Mouse (Mus musculus) hindbrain, embryonic 16.5 days (tissue): ENCODE results near the gene Akap2. TPM values are rescaled to one million over a fixed set of nuclear protein-coding genes. Genes with fewer than 3 reads are reported as not detected.
A peak's percentile ranks its signal among the peaks of the same experiment; 100 is the strongest.

ENCODE experiments used
- ATAC-seq: fragments of 200-750 bp; cut with Nextera tagmentation; 2 replicates; pipeline ENCODE4 v1.8.0; 2017; ENCODE audit warnings: moderate TSS enrichment, moderate library complexity
- H3K27ac ChIP-seq: fragments of 300-500 bp; sonication (generic); 2 replicates; pipeline ENCODE4 v1.5.1; 2014; ENCODE audit warnings: low read depth, mild to moderate bottlenecking, control low read depth, low read length, moderate library complexity
- H3K27me3 ChIP-seq: fragments of 300-500 bp; sonication (generic); replicated peaks from 2 replicates; pipeline ENCODE4 v1.6.1; 2014; ENCODE audit warnings: low read length; ENCODE audit not compliant: control insufficient read depth, insufficient read depth
- H3K36me3 ChIP-seq: fragments of 300-500 bp; sonication (generic); 2 replicates; pipeline ENCODE4 v1.6.1; 2014; ENCODE audit warnings: mild to moderate bottlenecking, low read length, moderate library complexity, mixed read lengths; ENCODE audit not compliant: control insufficient read depth, insufficient read depth
- H3K4me1 ChIP-seq: fragments of 300-500 bp; sonication (generic); 2 replicates; pipeline ENCODE4 v1.6.1; 2014; ENCODE audit warnings: low read depth, low read length; ENCODE audit not compliant: control insufficient read depth, insufficient read depth
- H3K4me2 ChIP-seq: fragments of 300-500 bp; sonication (generic); 2 replicates; pipeline ENCODE4 v1.6.1; 2014; ENCODE audit warnings: mild to moderate bottlenecking, low read length, control low read depth, moderate library complexity
- H3K4me3 ChIP-seq: fragments of 300-500 bp; sonication (generic); 2 replicates; pipeline ENCODE4 v1.5.1; 2014; ENCODE audit warnings: mild to moderate bottlenecking, low read length, control low read depth, moderate library complexity
- H3K9ac ChIP-seq: fragments of 300-500 bp; sonication (generic); 2 replicates; pipeline ENCODE4 v1.6.1; 2014; ENCODE audit warnings: low read depth, mild to moderate bottlenecking, control low read depth, low read length, moderate library complexity
- H3K9me3 ChIP-seq: fragments of 300-500 bp; sonication (generic); 2 replicates; pipeline ENCODE4 v1.6.1; 2014; ENCODE audit warnings: mild to moderate bottlenecking, low read length, moderate library complexity; ENCODE audit not compliant: control insufficient read depth
- WGBS: fragments of 180-500 bp; shearing (Covaris S2); extraction: QIAGEN DNeasy Blood & Tissue Kit; methylation state at CpG from one replicate; pipeline ENCODE4 v1.1.7; 2014; 5-methylcytosine and 5-hydroxymethylcytosine counted together
- polyA plus RNA-seq: library from polyadenylated mRNA; unstranded; fragments of >200 nt; fragmentation: Nextera tagmentation; extraction: Ambion mirVana; gene quantifications from 2 replicates; pipeline ENCODE4 v1.2.1, GENCODE M21; 2015

Akap2 gene
- polyA plus RNA-seq, 1 experiment from 2014 or later = 11.4 TPM

GRCm38 (mm10) chr4:57809449-57809848 is 92.0 kb downstream of the Akap2 start:
- no peak overlapping the region for H3K9ac ChIP-seq
- ATAC-seq = peak; percentile 28; the same call in 1 of the 2 replicates
- H3K27me3 ChIP-seq = no peaks in the 10 kb centered on the region
- H3K9me3 ChIP-seq = 0 out of 2 replicates have a peak, but pooled peaks cover 2% of the 10 kb centered on the region
- H3K4me3 ChIP-seq = no peak overlapping the region
- no peaks in the 10 kb centered on the region for H3K4me1 ChIP-seq
- no peak overlapping the region for H3K27ac ChIP-seq
- H3K36me3 ChIP-seq = no peaks in the 10 kb centered on the region
- no peak overlapping the region for H3K4me2 ChIP-seq
- WGBS = 91% methylated on average over 4 of the region's 4 CpGs

- Histone ChIP-seq H3K27me3 (no peaks in the 10 kb centered on the region), H3K36me3 (no peaks in the 10 kb centered on the region), H3K4me1 (no peaks in the 10 kb centered on the region), H3K4me2 (no peak overlapping the region), H3K27ac (no peak overlapping the region), H3K4me3 (no peak overlapping the region), H3K9ac (no peak overlapping the region), H3K9me3 (0 out of 2 replicates have a peak, but pooled peaks cover 2% of the 10 kb centered on the region)
- 52% methylated on average over 1 of the region's 1 CpGs for WGBS
- ATAC-seq = no peak
These were observed 94.6 kb downstream of the Akap2 start for GRCm38 (mm10) chr4:57812075-57812474.

- Histone ChIP-seq H3K4me2 (no peak overlapping the region), H3K36me3 (no peaks in the 10 kb centered on the region), H3K4me1 (no peaks in the 10 kb centered on the region), H3K4me3 (no peak overlapping the region), H3K9me3 (0 out of 2 replicates have a peak, but pooled peaks cover 2% of the 10 kb centered on the region), H3K9ac (no peak overlapping the region), H3K27me3 (no peaks in the 10 kb centered on the region), H3K27ac (peak overlapping the region; percentile 23; the same call in 1 of the 2 replicates)
- 63% methylated on average over 7 of the region's 7 CpGs for WGBS
- no peak for ATAC-seq
These were observed 95.6 kb downstream of the Akap2 start for GRCm38 (mm10) chr4:57812916-57813575.

GRCm38 (mm10) chr4:57813576-57813945 is 96.1 kb downstream of the Akap2 start:
- H3K36me3 ChIP-seq = no peaks in the 10 kb centered on the region
- 85% methylated on average over 4 of the region's 4 CpGs for WGBS
- H3K4me2 ChIP-seq = no peak overlapping the region
- H3K4me1 ChIP-seq = no peaks in the 10 kb centered on the region
- ATAC-seq = no peak
- H3K27ac ChIP-seq = peak overlapping the region; percentile 23; the same call in 1 of the 2 replicates
- H3K9me3 ChIP-seq = 0 out of 2 replicates have a peak, but pooled peaks cover 2% of the 10 kb centered on the region
- H3K9ac ChIP-seq = no peak overlapping the region
- no peak overlapping the region for H3K4me3 ChIP-seq
- H3K27me3 ChIP-seq = no peaks in the 10 kb centered on the region

- Histone ChIP-seq H3K4me2 (no peak overlapping the region), H3K27ac (no peak overlapping the region), H3K36me3 (no peaks in the 10 kb centered on the region), H3K4me3 (no peak overlapping the region), H3K9me3 (no peaks in the 10 kb centered on the region), H3K27me3 (no peaks in the 10 kb centered on the region), H3K9ac (no peak overlapping the region), H3K4me1 (no peaks in the 10 kb centered on the region)
- 80% methylated on average over 2 of the region's 2 CpGs for WGBS
- ATAC-seq = no peak
These were observed 97.9 kb downstream of the Akap2 start for GRCm38 (mm10) chr4:57815355-57815754.

- Histone ChIP-seq H3K27me3 (no peaks in the 10 kb centered on the region), H3K9me3 (no peaks in the 10 kb centered on the region), H3K4me1 (no peaks in the 10 kb centered on the region), H3K9ac (no peak overlapping the region), H3K4me3 (no peak overlapping the region), H3K27ac (no peak overlapping the region), H3K4me2 (no peak overlapping the region), H3K36me3 (no peaks in the 10 kb centered on the region)
- no peak for ATAC-seq
- WGBS = 91% methylated on average over 8 of the region's 8 CpGs
These were observed 98.7 kb downstream of the Akap2 start for GRCm38 (mm10) chr4:57816146-57816545.

- Histone ChIP-seq H3K27me3 (no peaks in the 10 kb centered on the region), H3K9ac (no peak overlapping the region), H3K4me1 (peaks cover 18% of the 10 kb centered on the region), H3K27ac (no peak overlapping the region), H3K4me2 (no peak overlapping the region), H3K9me3 (no peaks in the 10 kb centered on the region), H3K36me3 (no peaks in the 10 kb centered on the region), H3K4me3 (no peak overlapping the region)
- no peak for ATAC-seq
- 90% methylated on average over 24 of the region's 24 CpGs for WGBS
These were observed 103.5 kb downstream of the Akap2 start for GRCm38 (mm10) chr4:57820839-57821374.

GRCm38 (mm10) chr4:57821556-57822356 is 104.3 kb downstream of the Akap2 start:
- 2% methylated on average over 11 of the region's 11 CpGs for WGBS
- Histone ChIP-seq H3K4me3 (0 out of 2 replicates have a peak overlapping the region, but pooled peaks have one; percentile 7), H3K9ac (peak overlapping the region; percentile 61)

GRCm38 (mm10) chr4:57822641-57823040 is 105.2 kb downstream of the Akap2 start:
- Histone ChIP-seq H3K36me3 (no peaks in the 10 kb centered on the region), H3K4me1 (peaks cover 18% of the 10 kb centered on the region), H3K27ac (no peak overlapping the region), H3K9ac (no peak overlapping the region), H3K9me3 (no peaks in the 10 kb centered on the region), H3K4me3 (no peak overlapping the region), H3K27me3 (no peaks in the 10 kb centered on the region), H3K4me2 (no peak overlapping the region)
- ATAC-seq = no peak
- 82% methylated on average over 5 of the region's 5 CpGs for WGBS

More at GRCm38 (mm10) chr4:57821556-57822356, 104.3 kb downstream of the Akap2 start:
- peak overlapping the region; percentile 46 for H3K4me2 ChIP-seq
- peak; percentile 78 for ATAC-seq
- peak overlapping the region; percentile 72 for H3K27ac ChIP-seq
- H3K27me3 ChIP-seq = no peaks in the 10 kb centered on the region
- H3K36me3 ChIP-seq = no peaks in the 10 kb centered on the region
- H3K9me3 ChIP-seq = no peaks in the 10 kb centered on the region
- peaks cover 18% of the 10 kb centered on the region for H3K4me1 ChIP-seq
